Mouse (Mus musculus): ENCODE results near the gene Slc9a1.

Slc9a1 gene

DNA sequence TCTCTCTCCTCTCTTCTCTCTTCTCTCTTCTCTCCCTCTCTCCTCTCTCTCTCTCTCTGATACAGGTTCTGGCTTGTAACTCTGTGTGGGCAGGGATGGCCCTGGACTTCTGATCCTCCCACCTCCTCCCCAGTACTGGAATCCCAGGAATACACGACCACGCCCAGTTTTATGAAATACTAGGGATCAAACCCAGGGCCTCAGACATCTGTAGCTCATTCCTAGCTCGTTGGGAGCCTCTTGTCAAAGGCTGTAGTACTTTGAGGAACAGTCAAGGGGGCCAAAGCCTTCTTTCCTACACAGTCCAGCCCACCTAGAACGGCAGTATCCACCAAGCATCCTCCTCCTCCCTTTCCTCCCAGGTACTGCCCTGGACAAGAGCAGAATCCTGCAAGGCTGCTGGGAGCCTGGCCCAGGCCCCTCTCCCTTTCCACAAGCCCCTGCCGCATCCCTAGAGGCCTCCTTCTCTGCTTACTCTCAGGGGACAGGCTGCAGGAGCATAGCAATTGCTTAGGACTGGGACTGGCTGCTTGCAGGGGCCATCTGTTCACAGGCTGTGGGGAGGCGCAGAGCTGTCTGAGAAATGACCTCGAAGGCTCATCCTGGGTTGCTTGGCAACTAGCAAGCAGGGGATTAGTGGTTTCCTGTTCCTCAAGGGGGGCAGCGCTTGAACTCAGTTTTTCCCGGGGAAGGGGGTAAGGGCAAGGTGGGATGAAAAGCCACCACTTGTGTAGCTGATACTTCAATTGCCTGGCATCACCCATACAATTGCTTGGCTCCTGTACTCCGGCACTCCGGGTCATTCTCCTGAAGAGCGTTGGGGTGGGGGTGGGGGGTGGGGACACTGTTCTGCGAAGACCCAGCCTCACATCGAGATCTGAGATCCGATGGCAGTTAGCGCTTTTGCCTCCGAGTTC lies 70.2 kb downstream of the Slc9a1 start:
- DNase-seq (ENCODE audit: low spot score) = no peak

DNA sequence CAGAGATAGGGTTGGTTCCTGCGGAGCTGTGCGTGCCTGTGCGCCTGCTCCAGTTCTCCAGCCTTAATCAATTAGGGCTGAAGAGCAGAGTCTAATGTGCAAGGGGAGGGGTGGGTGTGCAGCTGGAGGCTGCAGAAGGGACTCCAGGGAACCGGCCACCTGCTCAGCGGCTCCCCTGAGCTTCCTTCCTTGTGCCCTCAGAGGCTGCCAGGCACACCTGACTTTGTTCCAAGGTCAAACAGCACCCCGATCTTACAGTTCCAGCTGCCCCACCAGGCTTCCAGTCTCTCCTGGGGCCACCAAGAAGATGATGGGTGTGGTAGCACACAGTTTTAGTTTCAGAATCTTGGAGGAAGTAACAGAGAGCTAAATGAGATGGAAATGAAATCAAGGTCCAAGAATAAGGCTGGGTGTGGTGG lies 70.9 kb downstream of the Slc9a1 start:
- no peak for DNase-seq (ENCODE audit: low spot score)

- no peak for DNase-seq (ENCODE audit: low spot score)
Observed at GRCm38 (mm10) chr4:133442194-133442593, 72.7 kb downstream of the Slc9a1 start.

GRCm38 (mm10) chr4:133443085-133443484 lies 73.6 kb downstream of the Slc9a1 start:
- DNase-seq (ENCODE audit: low spot score) = no peak

DNA sequence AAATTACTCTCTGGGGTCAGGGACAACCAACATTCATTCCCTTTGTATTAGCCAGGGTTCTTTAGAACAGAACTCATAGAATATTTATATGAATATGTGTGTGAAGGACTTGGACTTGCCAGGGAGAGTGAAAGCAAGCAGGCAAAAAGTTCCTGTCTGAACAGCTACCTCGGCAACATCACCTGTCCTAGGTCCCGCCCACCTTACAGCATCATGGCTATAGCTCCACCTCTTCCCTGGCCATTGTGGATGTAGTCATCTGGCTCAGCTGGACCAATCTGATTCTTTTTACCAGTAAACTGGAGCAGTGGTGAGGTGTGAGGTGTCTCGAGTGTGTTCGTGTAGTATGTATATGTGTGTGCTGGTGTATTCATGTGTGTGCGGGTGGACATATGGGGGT lies 76.2 kb downstream of the Slc9a1 start:
- DNase-seq (ENCODE audit: low spot score) = no peak

- DNase-seq (ENCODE audit: low spot score) = no peak
Observed at GRCm38 (mm10) chr4:133447366-133447765, 77.9 kb downstream of the Slc9a1 start.

GRCm38 (mm10) chr4:133447967-133448366 lies 78.5 kb downstream of the Slc9a1 start:
- no peak for DNase-seq (ENCODE audit: low spot score)

DNA sequence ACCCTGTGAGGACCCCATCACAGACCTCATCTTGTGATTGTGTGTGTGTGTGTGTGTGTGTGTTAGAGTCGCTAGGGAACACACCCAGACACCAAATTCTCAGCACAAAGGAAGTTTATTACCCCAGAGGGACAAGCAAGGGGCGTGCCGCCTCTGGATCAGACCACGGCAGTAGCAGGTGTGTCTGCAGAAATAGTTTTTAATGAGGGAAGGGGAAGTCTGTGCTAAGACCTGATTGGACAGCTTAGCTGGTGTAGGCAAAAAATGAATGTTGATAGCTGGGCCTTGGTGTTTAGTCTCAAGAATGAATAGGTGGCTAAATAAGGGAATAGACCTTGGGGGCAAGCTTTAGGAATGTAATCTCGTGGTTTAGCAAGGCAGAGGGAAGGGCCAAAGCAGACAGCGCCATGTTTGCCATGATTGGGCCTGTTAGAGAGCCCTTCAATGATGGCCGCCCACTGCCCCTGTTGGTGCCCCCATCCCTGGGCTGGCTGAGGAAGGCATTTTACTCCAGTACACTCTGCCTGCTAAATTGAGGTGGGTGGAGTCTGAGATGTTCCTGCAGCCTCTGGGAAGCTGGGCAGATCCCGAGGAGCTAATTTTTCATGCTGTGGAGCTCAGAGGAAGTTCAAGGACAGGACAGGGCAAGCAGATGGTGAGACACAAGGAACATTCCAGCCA lies 79.3 kb downstream of the Slc9a1 start:
- DNase-seq (ENCODE audit: low spot score) = no peak

- DNase-seq (ENCODE audit: low spot score) = peak; percentile 26
Observed at GRCm38 (mm10) chr4:133449726-133450125, 80.2 kb downstream of the Slc9a1 start.

DNA sequence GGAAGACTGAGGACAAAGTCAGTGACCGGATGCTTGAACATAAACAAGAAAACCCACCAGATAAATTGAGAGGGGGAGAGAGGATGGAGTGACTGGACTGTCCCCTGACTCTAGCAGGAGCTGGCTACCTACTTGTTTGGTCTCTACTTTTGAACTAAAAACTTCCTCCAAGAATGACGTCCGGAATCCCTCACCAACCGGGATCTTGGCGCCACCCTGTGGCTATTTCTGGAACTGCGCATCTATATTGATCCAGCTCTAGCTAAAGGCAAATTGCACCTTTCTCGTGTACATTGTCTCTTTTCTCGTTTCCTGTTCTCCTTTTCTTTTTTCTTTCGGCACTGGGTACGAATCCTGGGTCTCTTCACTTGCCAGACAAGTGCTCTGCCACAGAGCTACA lies 82.0 kb downstream of the Slc9a1 start:
- DNase-seq (ENCODE audit: low spot score) = peak; percentile 82

DNA sequence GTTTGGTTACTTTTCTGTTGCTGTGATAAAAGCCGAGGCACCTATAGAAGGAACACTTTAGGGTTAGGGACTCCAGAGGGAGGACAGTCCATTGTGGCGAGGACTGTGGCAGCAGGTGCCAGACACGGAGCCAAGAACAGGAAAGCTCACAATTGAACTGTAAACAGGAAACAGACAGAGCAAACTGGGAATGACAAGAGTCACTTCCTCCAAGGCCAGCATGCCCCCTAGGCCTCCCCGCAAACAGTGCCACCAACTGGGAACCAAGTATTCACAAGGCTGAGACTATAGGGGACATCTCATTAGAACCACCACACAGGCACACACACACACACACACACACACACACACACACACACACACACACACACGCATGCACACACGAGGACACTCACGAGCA lies 82.9 kb downstream of the Slc9a1 start:
- DNase-seq (ENCODE audit: low spot score) = peak; percentile 39

GRCm38 (mm10) chr4:133458044-133458443 lies 88.5 kb downstream of the Slc9a1 start:
- no peak for DNase-seq (ENCODE audit: low spot score)

GRCm38 (mm10) chr4:133460006-133460405 lies 90.5 kb downstream of the Slc9a1 start:
- DNase-seq (ENCODE audit: low spot score) = no peak

DNA sequence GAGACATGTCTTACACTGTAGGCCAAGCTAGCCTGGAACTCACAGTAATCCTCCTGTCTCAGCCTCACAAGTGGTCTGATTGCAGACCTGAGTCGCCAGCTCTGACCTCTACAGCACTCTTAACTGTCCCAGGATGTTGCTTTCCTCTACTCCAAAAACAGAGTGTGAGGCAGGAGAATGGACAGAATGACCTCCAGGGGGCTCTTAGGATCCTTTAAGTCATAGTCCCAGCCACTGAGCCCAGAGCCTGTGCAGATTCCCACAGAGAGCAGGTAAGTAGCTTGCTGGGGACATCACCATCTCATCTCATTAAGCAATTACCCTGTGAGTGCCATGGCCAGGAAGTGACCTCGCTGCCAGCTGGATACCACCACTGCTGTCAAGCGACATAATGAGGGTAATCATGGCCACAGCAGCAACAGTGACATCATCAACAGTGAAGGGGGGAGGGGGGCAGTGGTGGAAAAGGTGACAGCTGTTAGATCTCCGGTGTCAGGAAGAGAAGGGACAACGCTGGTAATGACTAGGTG lies 91.4 kb downstream of the Slc9a1 start:
- no peak for DNase-seq (ENCODE audit: low spot score)

DNA sequence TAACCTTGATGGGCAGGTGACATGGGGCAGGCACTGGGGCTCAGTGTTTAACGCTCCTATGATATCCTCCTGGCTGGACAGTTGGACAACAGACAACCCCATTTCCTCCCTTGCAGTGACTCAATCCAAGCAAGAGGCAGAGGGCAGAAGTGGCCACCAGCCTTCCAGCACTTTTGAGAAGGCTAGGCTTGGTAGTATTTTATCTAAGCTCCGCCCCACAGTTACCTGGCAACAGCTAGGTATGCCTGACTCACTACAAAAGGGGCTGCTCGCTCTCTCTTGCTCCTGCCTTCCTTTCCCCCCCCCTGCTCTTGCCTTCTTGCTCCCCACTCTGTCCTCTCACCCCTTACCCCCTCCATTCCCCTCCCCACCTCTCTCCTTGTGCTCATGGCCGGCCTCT lies 91.9 kb downstream of the Slc9a1 start:
- DNase-seq (ENCODE audit: low spot score) = no peak

DNA sequence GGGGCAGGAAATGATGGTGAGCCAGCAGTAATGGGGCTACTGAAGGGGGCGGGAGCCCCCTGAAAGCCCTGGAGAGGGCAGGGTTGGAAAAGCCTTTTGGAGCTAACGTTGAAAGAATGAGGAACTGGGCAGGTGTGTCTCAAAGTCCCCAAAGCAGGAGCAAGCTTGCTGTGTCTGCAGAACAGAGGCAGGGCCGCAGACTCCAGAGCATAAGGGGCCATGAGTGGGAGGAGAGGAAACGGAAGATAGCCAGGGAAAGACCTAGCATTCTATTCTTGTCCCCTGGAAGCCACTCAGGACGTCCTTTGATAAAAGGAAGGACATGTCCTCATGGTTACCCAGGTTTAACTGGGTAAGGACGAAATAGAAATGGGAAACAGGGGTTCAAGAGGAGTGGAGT lies 93.7 kb downstream of the Slc9a1 start:
- no peak for DNase-seq (ENCODE audit: low spot score)

DNA sequence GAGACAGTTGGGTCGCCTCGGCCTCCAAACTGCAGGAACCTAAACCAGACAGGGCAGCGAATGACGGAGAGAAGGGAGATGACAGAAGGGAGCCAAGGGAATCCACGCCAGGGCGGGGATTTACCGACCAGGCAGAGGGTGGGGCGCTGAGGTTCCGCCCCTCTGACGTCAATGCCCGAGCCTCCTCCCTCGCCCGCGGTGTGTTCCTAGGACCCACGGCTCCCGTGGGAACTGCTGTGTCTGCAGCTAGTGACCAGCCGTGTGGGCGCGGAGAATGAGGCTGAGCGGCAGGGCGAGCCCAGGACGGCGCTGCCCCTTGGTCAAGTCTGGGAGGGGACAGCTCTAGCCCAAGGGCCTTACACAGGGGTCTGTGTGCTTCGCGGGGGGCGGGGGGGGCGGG lies 98.6 kb downstream of the Slc9a1 start:
- peak; percentile 86 for DNase-seq (ENCODE audit: low spot score)

DNA sequence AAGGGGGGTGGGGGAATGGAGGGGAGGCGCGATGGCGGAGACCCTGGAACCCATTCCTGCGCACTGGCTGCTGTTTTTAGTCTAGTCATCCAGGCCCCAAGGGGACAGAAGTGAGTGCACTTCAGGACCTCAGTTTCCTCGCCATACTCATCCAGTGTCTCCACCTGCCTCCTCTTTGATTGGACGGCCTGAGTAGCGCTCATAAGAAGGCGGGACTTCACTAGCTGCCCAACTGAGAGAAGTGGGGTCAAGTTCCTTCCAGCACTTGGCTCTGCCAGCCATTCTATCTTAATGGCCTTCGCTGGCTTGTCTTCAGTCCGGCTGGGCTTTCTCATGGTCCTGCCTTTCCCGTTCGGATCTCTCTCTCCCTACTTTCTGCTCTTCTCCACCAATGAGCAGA lies 99.6 kb downstream of the Slc9a1 start:
- DNase-seq (ENCODE audit: low spot score) = no peak

GRCm38 (mm10) chr4:133471135-133471821 lies 101.8 kb downstream of the Slc9a1 start:
- no peak for DNase-seq (ENCODE audit: low spot score)

Measured in lung, postnatal 25 days (tissue).